In the genomic region with DNA sequence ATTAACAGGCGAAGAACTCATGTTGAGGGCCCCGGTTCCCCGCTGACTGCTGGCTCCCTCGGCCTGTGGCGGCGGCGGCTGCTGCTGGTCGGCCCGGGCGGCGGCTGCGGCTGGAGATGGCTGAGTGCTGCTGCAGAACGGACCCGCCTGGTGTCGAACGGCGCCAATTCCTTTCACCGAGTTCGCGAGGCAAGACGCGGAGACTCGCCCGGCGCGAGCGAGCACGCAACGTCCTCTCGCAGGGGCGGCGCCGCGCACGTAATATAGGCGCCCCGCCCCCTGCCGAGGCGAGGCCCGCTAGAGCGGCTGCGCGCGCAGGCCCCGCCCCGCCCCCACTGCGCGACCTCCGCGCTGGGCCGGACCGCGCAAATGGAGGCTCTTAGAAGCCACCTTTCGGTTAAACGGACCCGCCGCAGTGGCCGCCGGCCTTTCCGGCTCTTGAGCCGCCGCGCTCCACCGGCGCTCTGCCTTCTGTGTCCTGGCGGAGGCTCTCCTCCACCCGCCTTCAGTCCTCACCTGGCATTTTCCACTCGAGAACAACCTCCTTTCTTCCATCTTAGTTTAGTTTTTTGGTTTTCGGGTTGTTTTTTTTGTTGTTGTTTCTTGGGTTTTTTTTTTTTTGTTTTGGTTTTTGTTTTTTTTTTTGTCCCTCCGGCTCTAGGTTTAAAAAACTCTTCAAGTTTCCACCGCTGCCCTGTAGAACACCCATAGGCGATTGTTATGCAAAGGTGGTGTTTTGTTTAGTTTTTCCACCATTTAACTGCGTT, we compare ENCODE assay signal across 7 mouse cellular contexts. TPM values are rescaled to one million over a fixed set of nuclear protein-coding genes. Genes with fewer than 3 reads are reported as not detected.
DNase-seq lines count a peak whose midpoint lies in the region; ATAC-seq lines count a peak whose summit lies in the region.

A gene (minus strand): TSS at position 247 of the 767 bp plus-strand sequence.

- H3K27me3 ChIP-seq in embryonic facial prominence, embryonic 10.5 days (replicated peaks; ENCODE audit: low read depth, poor library complexity, severe bottlenecking): no peaks in the 10 kb centered on the region
- no peaks in the 10 kb centered on the region for H3K27me3 ChIP-seq in limb, embryonic 11.5 days (ENCODE audit: control insufficient read depth, insufficient read depth, low read length)
- H3K27me3 ChIP-seq in midbrain, embryonic 14.5 days (ENCODE audit: control insufficient read depth, insufficient read depth, low read length): no peaks in the 10 kb centered on the region

- H3K4me3 ChIP-seq in embryonic facial prominence, embryonic 10.5 days: peak within 1 kb of the TSS; percentile 88
- peak within 1 kb of the TSS; percentile 100 for H3K4me3 ChIP-seq in limb, embryonic 11.5 days (ENCODE audit: low read depth, low read length)
- peak within 1 kb of the TSS; percentile 100 for H3K4me3 ChIP-seq in midbrain, embryonic 14.5 days (replicated peaks; ENCODE audit: low read depth, low read length)

- WGBS in embryonic facial prominence, embryonic 10.5 days: under 1% methylated on average over 73 of the region's 73 CpGs
- under 1% methylated on average over 73 of the region's 73 CpGs for WGBS in limb, embryonic 11.5 days
- WGBS in midbrain, embryonic 14.5 days: under 1% methylated on average over 73 of the region's 73 CpGs

- peak within 1 kb of the TSS; percentile 64 for H3K4me2 ChIP-seq in limb, embryonic 11.5 days (ENCODE audit: low read depth, severe bottlenecking)
- H3K4me2 ChIP-seq in midbrain, embryonic 14.5 days (ENCODE audit: low read length): peak within 1 kb of the TSS; percentile 79

- peak; percentile 99 for DNase-seq in adrenal gland, postnatal 10 days
- DNase-seq in embryonic facial prominence, embryonic 10.5 days (ENCODE audit: low spot score): peak; percentile 96
- peak; percentile 97 for DNase-seq in kidney, adult 18-20 months
- peak; percentile 96 for DNase-seq in limb, embryonic 11.5 days (ENCODE audit: low spot score)
- peak; percentile 100 for DNase-seq in midbrain, embryonic 14.5 days
- DNase-seq in spleen, adult 18-20 months: peak; percentile 90 to 96

- peak within 1 kb of the TSS; percentile 100 for H3K27ac ChIP-seq in embryonic facial prominence, embryonic 10.5 days (replicated peaks)
- H3K27ac ChIP-seq in limb, embryonic 11.5 days (replicated peaks; ENCODE audit: low read depth, low read length): peak within 1 kb of the TSS; percentile 100
- peak within 1 kb of the TSS; percentile 98 for H3K27ac ChIP-seq in midbrain, embryonic 14.5 days (replicated peaks; ENCODE audit: low read depth, low read length)

- peak; percentile 67 for ATAC-seq in granulocyte monocyte progenitor cell, adult 5-6 weeks (replicated peaks; ENCODE audit: poor library complexity, severe bottlenecking)
- peak; percentile 89 for ATAC-seq in limb, embryonic 11.5 days (ENCODE audit: insufficient number of reproducible peaks, low FRiP score, low TSS enrichment, low read depth)
- ATAC-seq in midbrain, embryonic 14.5 days (ENCODE audit: low FRiP score, low TSS enrichment): peak; percentile 90

- H3K36me3 ChIP-seq in embryonic facial prominence, embryonic 10.5 days (replicated peaks): peaks cover 37% of the 10 kb centered on the region
- H3K36me3 ChIP-seq in limb, embryonic 11.5 days (ENCODE audit: control insufficient read depth, insufficient read depth, low read length): peaks cover 8% of the 10 kb centered on the region
- peaks cover 24% of the 10 kb centered on the region for H3K36me3 ChIP-seq in midbrain, embryonic 14.5 days (ENCODE audit: control insufficient read depth, insufficient read depth, low read length)

- H3K4me1 ChIP-seq in embryonic facial prominence, embryonic 10.5 days: peaks cover 32% of the 10 kb centered on the region
- H3K4me1 ChIP-seq in limb, embryonic 11.5 days (ENCODE audit: control insufficient read depth, insufficient read depth, low read length): 0 out of 2 replicates have a peak, but pooled peaks cover under 1% of the 10 kb centered on the region
- peaks cover 23% of the 10 kb centered on the region for H3K4me1 ChIP-seq in midbrain, embryonic 14.5 days (ENCODE audit: control insufficient read depth, insufficient read depth, low read length)

- H3K9me3 ChIP-seq in embryonic facial prominence, embryonic 10.5 days: no peaks in the 10 kb centered on the region
- no peaks in the 10 kb centered on the region for H3K9me3 ChIP-seq in limb, embryonic 11.5 days (ENCODE audit: control insufficient read depth, low read length)
- H3K9me3 ChIP-seq in midbrain, embryonic 14.5 days (ENCODE audit: control insufficient read depth, low read length): no peaks in the 10 kb centered on the region

- peak within 1 kb of the TSS; percentile 100 for H3K9ac ChIP-seq in limb, embryonic 11.5 days (ENCODE audit: low read length)
- peak within 1 kb of the TSS; percentile 99 for H3K9ac ChIP-seq in midbrain, embryonic 14.5 days (replicated peaks; ENCODE audit: low read length)

RNA-seq across cellular contexts. Expression of the gene that starts here (rescaled TPM):
- total RNA-seq in adrenal gland, postnatal 10 days (2021): 100 to 1,000 TPM; 328 to 391 TPM
- 455 and 483 TPM in 2 replicates for polyA plus RNA-seq in embryonic facial prominence, embryonic 10.5 days (2016; fragmentation: Nextera tagmentation; extraction: Ambion mirVana)
- 580 and 661 TPM in 2 replicates for total RNA-seq in granulocyte monocyte progenitor cell, adult 5-6 weeks (2014; fragmentation: Nextera tagmentation)
- total RNA-seq in granulocyte monocyte progenitor cell, adult 5-6 weeks (2017): 553 and 618 TPM in 2 replicates
- polyA plus RNA-seq in limb, embryonic 11.5 days (2014; fragmentation: Nextera tagmentation; extraction: Ambion mirVana): 842 and 961 TPM in 2 replicates
- polyA plus RNA-seq in midbrain, embryonic 14.5 days (2014; fragmentation: Nextera tagmentation; extraction: Ambion mirVana): 243 and 369 TPM in 2 replicates

Comparison
In these comparisons a context has a peak if more than half of its experiments do, and no peak if none do; other contexts are left out.
1. Peak in every context shown above with its lines: DNase-seq, ATAC-seq, H3K4me3 ChIP-seq and H3K27ac ChIP-seq.